Mouse (Mus musculus): ENCODE measurements around the gene Ager.

The Ager gene

GRCm38 (mm10) chr17:34604511-34605237 lies 7.0 kb downstream of the Ager start:
- no peak for DNase-seq (ENCODE audit: low spot score in 2 of 2)

- DNase-seq (ENCODE audit: low spot score in 2 of 2): peak; percentile 95 to 97
Measured at GRCm38 (mm10) chr17:34605609-34606008, 7.9 kb downstream of the Ager start.

- DNase-seq (ENCODE audit: low spot score in 2 of 2): no peak
Measured at GRCm38 (mm10) chr17:34606186-34607039, 8.8 kb downstream of the Ager start.

GRCm38 (mm10) chr17:34607997-34608396 lies 10.3 kb downstream of the Ager start:
- no peak for DNase-seq (ENCODE audit: low spot score in 2 of 2)

- no peak for DNase-seq (ENCODE audit: low spot score in 2 of 2)
Measured at GRCm38 (mm10) chr17:34611050-34611449, 13.4 kb downstream of the Ager start.

GRCm38 (mm10) chr17:34613054-34613645 lies 15.5 kb downstream of the Ager start:
- DNase-seq (ENCODE audit: low spot score in 2 of 2): no peak

- DNase-seq (ENCODE audit: low spot score in 2 of 2): no peak
Measured at GRCm38 (mm10) chr17:34613830-34614229, 16.2 kb downstream of the Ager start.

GRCm38 (mm10) chr17:34615871-34616270 lies 18.2 kb downstream of the Ager start, which contains the start of gene Egfl8:
Egfl8 (minus strand) TSS chr17:34615971.
- DNase-seq (ENCODE audit: low spot score in 2 of 2): no peak

- DNase-seq (ENCODE audit: low spot score in 2 of 2): no peak
Measured at GRCm38 (mm10) chr17:34618999-34619398, 21.3 kb downstream of the Ager start.

GRCm38 (mm10) chr17:34621006-34621405 lies 23.3 kb downstream of the Ager start:
- no peak for DNase-seq (ENCODE audit: low spot score in 2 of 2)

GRCm38 (mm10) chr17:34623161-34623560 lies 25.5 kb downstream of the Ager start:
- DNase-seq (ENCODE audit: low spot score in 2 of 2): no peak

GRCm38 (mm10) chr17:34624981-34625380 lies 27.3 kb downstream of the Ager start:
- no peak for DNase-seq (ENCODE audit: low spot score in 2 of 2)

GRCm38 (mm10) chr17:34626062-34626772 lies 28.6 kb downstream of the Ager start:
- DNase-seq (ENCODE audit: low spot score in 2 of 2): no peak

GRCm38 (mm10) chr17:34626773-34627092 lies 29.1 kb downstream of the Ager start:
- DNase-seq (ENCODE audit: low spot score in 2 of 2): peak in 1 of 2 experiments; percentile 61

GRCm38 (mm10) chr17:34627093-34627942 lies 29.7 kb downstream of the Ager start:
- peak; percentile 84 to 85 for DNase-seq (ENCODE audit: low spot score in 2 of 2)

- DNase-seq (ENCODE audit: low spot score in 2 of 2): peak; percentile 51 to 64
Measured at GRCm38 (mm10) chr17:34627943-34628643, 30.4 kb downstream of the Ager start, which contains the start of gene Ppt2. Ppt2 (minus strand) TSS chr17:34628510.

- no peak for DNase-seq (ENCODE audit: low spot score in 2 of 2)
Measured at GRCm38 (mm10) chr17:34628644-34628967, 30.9 kb downstream of the Ager start.

- DNase-seq (ENCODE audit: low spot score in 2 of 2): no peak
Measured at GRCm38 (mm10) chr17:34629221-34629751, 31.6 kb downstream of the Ager start, which contains the start of gene Prrt1. Prrt1 (plus strand) TSS chr17:34629533.

- DNase-seq (ENCODE audit: low spot score in 2 of 2): no peak
Measured at GRCm38 (mm10) chr17:34629796-34630603, 32.3 kb downstream of the Ager start.
